Mouse (Mus musculus): Measurements from ENCODE around the gene Wwox. TPM values are rescaled to one million over a fixed set of nuclear protein-coding genes. Genes with fewer than 3 reads are reported as not detected.

The Wwox gene
- polyA plus RNA-seq, 1 experiment from 2014 or later = 16.3 TPM

DNA sequence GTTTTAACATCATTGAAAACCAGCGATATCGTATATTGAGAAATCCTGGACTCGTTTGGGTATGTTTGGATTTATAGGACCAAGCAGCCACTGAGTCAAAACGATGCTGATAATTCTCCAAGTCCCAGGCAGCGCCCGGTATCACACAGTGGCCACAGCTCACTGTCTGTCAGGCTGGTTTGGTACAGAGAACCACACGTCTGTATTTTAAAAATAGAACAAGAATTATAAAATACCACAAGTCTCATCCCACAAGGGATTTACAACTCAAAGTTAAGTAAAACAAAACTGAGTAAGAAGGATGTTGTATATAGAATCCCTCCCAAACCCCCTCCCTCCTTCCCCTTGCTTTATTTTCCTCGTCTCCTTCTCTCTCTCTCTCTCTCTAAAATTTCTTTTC, 108.9 kb downstream of the Wwox start:
- Histone ChIP-seq H3K9me3 (replicated peaks; ENCODE audit: low read length) (no peaks in the 10 kb centered on the region), H3K27me3 (ENCODE audit: insufficient read depth, low read length) (no peaks in the 10 kb centered on the region), H3K27ac (no peak overlapping the region), H3K36me3 (ENCODE audit: insufficient read depth, low read length) (no peaks in the 10 kb centered on the region), H3K9ac (ENCODE audit: low read depth, low read length) (no peak overlapping the region), H3K4me2 (ENCODE audit: low read length) (no peak overlapping the region), H3K4me3 (replicated peaks; ENCODE audit: low read depth, low read length) (no peak overlapping the region), H3K4me1 (replicated peaks; ENCODE audit: insufficient read depth, low read length) (no peaks in the 10 kb centered on the region)
- WGBS = 62% methylated on average over 8 of the region's 8 CpGs
- ATAC-seq (replicated peaks; ENCODE audit: low FRiP score, low read depth) = no peak
- DNase-seq (ENCODE audit: low spot score) = no peak
- no peak for TF ChIP-seq CTCF (IDR thresholded peaks at IDR 0.05; ENCODE audit: low read depth)

DNA sequence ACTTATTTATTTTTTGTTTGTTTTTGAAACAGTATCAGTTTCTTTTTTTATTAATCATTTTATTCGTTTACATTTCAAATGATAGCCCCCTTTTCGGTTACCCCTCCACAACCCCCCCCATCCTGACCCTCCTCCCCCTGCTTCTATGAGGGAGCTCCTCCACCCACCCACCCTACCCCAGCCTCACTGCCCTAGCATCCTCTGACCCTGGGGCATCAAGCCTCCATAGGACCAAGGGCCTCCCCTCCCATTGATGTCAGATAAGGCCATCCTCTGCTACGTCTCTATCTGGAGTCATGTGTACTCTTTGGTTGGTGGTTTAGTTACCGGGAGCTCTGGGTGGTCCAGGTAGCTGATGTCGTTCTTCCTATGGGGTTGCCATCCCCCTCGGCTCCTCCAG, 109.4 kb downstream of the Wwox start:
- no peaks in the 10 kb centered on the region for H3K36me3 ChIP-seq (ENCODE audit: insufficient read depth, low read length)
- ATAC-seq (replicated peaks; ENCODE audit: low FRiP score, low read depth) = no peak
- no peak overlapping the region for H3K27ac ChIP-seq
- H3K4me2 ChIP-seq (ENCODE audit: low read length) = no peak overlapping the region
- H3K4me3 ChIP-seq (replicated peaks; ENCODE audit: low read depth, low read length) = no peak overlapping the region
- 64% methylated on average over 6 of the region's 6 CpGs for WGBS
- DNase-seq (ENCODE audit: low spot score) = no peak
- no peak overlapping the region for H3K9ac ChIP-seq (ENCODE audit: low read depth, low read length)
- H3K27me3 ChIP-seq (ENCODE audit: insufficient read depth, low read length) = no peaks in the 10 kb centered on the region
- no peaks in the 10 kb centered on the region for H3K4me1 ChIP-seq (replicated peaks; ENCODE audit: insufficient read depth, low read length)
- TF ChIP-seq CTCF (IDR thresholded peaks at IDR 0.05; ENCODE audit: low read depth) = no peak
- H3K9me3 ChIP-seq (replicated peaks; ENCODE audit: low read length) = no peaks in the 10 kb centered on the region

DNA sequence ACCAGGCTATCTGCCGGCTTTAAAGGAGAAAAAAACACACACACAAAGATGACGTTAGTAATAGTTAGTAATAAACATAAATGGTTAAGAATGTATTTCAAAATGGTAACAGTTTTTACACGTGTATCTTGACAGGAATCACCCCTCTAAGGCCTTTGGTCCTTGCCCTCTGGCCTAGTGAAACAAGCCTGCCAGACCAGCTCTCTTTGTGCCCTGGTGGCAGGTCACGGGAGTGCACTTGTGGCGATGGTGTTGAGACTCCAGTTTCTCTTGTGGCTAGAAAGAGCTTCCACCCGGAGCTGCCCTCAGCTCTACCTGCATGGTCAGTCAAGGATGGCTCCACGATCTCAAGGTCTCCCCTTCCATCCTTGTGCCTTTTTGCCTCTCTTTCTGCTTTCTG, 110.6 kb downstream of the Wwox start:
- ATAC-seq (replicated peaks; ENCODE audit: low FRiP score, low read depth) = 0 out of 2 replicates have a peak, but pooled peaks have one; percentile 33
- WGBS = 59% methylated on average over 7 of the region's 7 CpGs
- Histone ChIP-seq H3K27ac (no peak overlapping the region), H3K9ac (ENCODE audit: low read depth, low read length) (no peak overlapping the region), H3K4me1 (replicated peaks; ENCODE audit: insufficient read depth, low read length) (no peaks in the 10 kb centered on the region), H3K27me3 (ENCODE audit: insufficient read depth, low read length) (no peaks in the 10 kb centered on the region), H3K4me3 (replicated peaks; ENCODE audit: low read depth, low read length) (no peak overlapping the region), H3K36me3 (ENCODE audit: insufficient read depth, low read length) (no peaks in the 10 kb centered on the region), H3K4me2 (ENCODE audit: low read length) (no peak overlapping the region), H3K9me3 (replicated peaks; ENCODE audit: low read length) (no peaks in the 10 kb centered on the region)
- peak; percentile 54 for TF ChIP-seq CTCF (IDR thresholded peaks at IDR 0.05; ENCODE audit: low read depth)
- DNase-seq (ENCODE audit: low spot score) = no peak

DNA sequence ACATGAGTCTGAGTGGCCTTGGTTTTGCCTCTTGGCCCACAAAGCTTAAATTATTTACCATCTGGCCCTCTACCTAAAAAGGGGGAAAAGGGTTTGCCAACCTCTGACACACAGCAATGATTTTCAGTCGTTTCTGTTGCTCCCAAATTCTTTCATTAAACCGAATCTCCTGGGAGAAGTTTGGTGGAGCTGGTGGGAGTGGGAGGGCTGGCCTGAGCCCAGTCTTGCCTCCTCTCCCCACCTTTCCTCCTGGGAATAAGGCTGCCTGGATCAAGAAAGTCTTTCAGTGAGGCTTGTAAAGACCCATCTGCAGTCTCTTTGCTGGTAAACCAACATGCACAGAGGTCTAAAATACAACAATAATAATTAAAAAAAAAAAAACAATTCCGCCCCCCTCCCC, 113.2 kb downstream of the Wwox start:
- DNase-seq (ENCODE audit: low spot score) = no peak
- no peak overlapping the region for H3K27ac ChIP-seq
- ATAC-seq (replicated peaks; ENCODE audit: low FRiP score, low read depth) = no peak
- 44% methylated on average over 3 of the region's 3 CpGs for WGBS
- no peaks in the 10 kb centered on the region for H3K4me1 ChIP-seq (replicated peaks; ENCODE audit: insufficient read depth, low read length)
- no peak overlapping the region for H3K4me2 ChIP-seq (ENCODE audit: low read length)
- H3K36me3 ChIP-seq (ENCODE audit: insufficient read depth, low read length) = no peaks in the 10 kb centered on the region
- H3K9me3 ChIP-seq (replicated peaks; ENCODE audit: low read length) = no peaks in the 10 kb centered on the region
- H3K9ac ChIP-seq (ENCODE audit: low read depth, low read length) = no peak overlapping the region
- no peak overlapping the region for H3K4me3 ChIP-seq (replicated peaks; ENCODE audit: low read depth, low read length)
- no peaks in the 10 kb centered on the region for H3K27me3 ChIP-seq (ENCODE audit: insufficient read depth, low read length)
- no peak for TF ChIP-seq CTCF (IDR thresholded peaks at IDR 0.05; ENCODE audit: low read depth)

DNA sequence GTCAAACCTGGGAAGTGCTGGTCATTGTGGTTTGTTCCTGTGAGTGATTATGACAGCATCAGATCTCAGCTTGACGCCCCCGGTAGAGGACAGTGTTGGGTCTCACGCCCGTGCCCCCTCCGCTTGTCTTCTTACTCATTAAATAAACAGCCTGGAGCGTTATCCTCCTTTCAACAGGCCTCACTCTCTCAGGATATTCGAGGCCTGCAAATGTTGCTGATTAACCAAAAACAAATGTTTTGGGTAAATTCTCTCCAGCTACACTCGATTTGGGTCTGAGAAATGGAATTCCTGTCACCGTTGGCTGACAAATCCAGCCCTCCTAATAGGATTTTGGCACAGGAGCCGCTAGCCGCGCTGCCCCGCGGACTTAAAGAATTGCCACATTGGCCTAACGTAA, 115.5 kb downstream of the Wwox start:
- 61% methylated on average over 15 of the region's 15 CpGs for WGBS
- no peak for TF ChIP-seq CTCF (IDR thresholded peaks at IDR 0.05; ENCODE audit: low read depth)
- H3K9ac ChIP-seq (ENCODE audit: low read depth, low read length) = no peak overlapping the region
- no peak overlapping the region for H3K4me3 ChIP-seq (replicated peaks; ENCODE audit: low read depth, low read length)
- no peak overlapping the region for H3K4me2 ChIP-seq (ENCODE audit: low read length)
- H3K9me3 ChIP-seq (replicated peaks; ENCODE audit: low read length) = no peaks in the 10 kb centered on the region
- no peak for DNase-seq (ENCODE audit: low spot score)
- no peak overlapping the region for H3K27ac ChIP-seq
- no peak for ATAC-seq (replicated peaks; ENCODE audit: low FRiP score, low read depth)
- H3K36me3 ChIP-seq (ENCODE audit: insufficient read depth, low read length) = no peaks in the 10 kb centered on the region
- no peaks in the 10 kb centered on the region for H3K4me1 ChIP-seq (replicated peaks; ENCODE audit: insufficient read depth, low read length)
- no peaks in the 10 kb centered on the region for H3K27me3 ChIP-seq (ENCODE audit: insufficient read depth, low read length)

DNA sequence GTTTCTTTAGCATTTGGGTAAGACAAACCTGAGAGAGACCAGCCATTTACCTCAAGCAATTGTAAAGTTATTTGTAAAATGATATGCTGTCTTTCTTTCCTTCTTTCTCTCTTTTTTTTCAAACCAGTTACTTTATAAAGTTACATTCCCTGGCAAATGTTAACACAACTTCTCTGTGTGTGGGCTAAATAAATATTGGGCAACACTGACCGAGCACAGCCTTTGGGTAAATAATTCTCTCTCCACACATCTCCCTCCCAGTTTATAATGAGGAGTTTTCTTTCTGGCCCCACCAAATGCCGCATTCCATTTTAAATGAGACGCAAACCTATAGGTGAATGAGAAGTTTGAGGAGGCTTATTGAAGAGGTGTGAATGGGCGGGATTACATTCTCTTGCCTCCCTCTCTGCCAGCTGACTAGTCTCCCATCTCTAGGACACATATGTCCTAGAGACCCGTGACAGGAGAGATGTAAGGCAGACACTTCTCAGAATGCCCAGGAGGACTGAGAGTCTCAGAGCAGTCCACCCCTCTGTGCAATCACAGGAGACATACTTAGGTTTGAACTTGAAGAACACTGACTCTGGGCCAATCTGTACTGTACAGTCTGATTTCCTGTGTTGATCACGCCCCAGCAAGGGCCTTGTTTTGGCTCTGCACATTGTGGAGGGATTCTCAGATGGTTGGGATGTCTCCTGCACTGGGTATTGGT, 116.2 kb downstream of the Wwox start:
- Histone ChIP-seq H3K4me3 (replicated peaks; ENCODE audit: low read depth, low read length) (no peak overlapping the region), H3K36me3 (ENCODE audit: insufficient read depth, low read length) (no peaks in the 10 kb centered on the region), H3K9me3 (replicated peaks; ENCODE audit: low read length) (no peaks in the 10 kb centered on the region), H3K9ac (ENCODE audit: low read depth, low read length) (no peak overlapping the region), H3K27me3 (ENCODE audit: insufficient read depth, low read length) (no peaks in the 10 kb centered on the region), H3K27ac (no peak overlapping the region), H3K4me2 (ENCODE audit: low read length) (no peak overlapping the region), H3K4me1 (replicated peaks; ENCODE audit: insufficient read depth, low read length) (no peaks in the 10 kb centered on the region)
- ATAC-seq (replicated peaks; ENCODE audit: low FRiP score, low read depth) (no peak), DNase-seq (ENCODE audit: low spot score) (no peak)
- TF ChIP-seq CTCF (IDR thresholded peaks at IDR 0.05; ENCODE audit: low read depth) = no peak
- 64% methylated on average over 6 of the region's 6 CpGs for WGBS

DNA sequence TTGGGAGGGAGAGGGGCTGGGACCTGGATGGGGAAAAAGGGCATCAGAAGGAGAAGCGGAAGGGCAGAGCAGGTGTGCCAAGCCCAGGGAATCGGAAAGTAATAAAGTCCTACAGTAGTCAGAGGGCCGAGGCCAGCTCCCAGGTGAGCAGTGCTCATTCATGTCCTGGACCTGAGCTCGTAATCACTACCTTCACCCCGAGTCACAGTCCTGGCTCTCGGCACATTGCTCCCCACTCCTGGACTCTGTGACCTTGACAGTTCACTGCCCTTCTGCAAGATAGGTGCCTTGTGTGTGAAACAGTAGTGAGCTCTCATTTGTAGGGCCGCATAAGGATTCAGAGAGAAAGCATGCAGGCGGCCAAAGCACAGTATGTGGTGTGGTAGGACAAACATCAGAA, 121.7 kb downstream of the Wwox start:
- no peaks in the 10 kb centered on the region for H3K9me3 ChIP-seq (replicated peaks; ENCODE audit: low read length)
- ATAC-seq (replicated peaks; ENCODE audit: low FRiP score, low read depth) (no peak), DNase-seq (ENCODE audit: low spot score) (no peak)
- H3K4me1 ChIP-seq (replicated peaks; ENCODE audit: insufficient read depth, low read length) = no peaks in the 10 kb centered on the region
- no peak overlapping the region for H3K4me2 ChIP-seq (ENCODE audit: low read length)
- H3K4me3 ChIP-seq (replicated peaks; ENCODE audit: low read depth, low read length) = no peak overlapping the region
- H3K36me3 ChIP-seq (ENCODE audit: insufficient read depth, low read length) = no peaks in the 10 kb centered on the region
- H3K27me3 ChIP-seq (ENCODE audit: insufficient read depth, low read length) = no peaks in the 10 kb centered on the region
- no peak overlapping the region for H3K9ac ChIP-seq (ENCODE audit: low read depth, low read length)
- TF ChIP-seq CTCF (IDR thresholded peaks at IDR 0.05; ENCODE audit: low read depth) = no peak
- 82% methylated on average over 8 of the region's 8 CpGs for WGBS
- no peak overlapping the region for H3K27ac ChIP-seq

Measured in kidney, postnatal 0 days (tissue).